Mouse (Mus musculus): ENCODE results near the gene Cyb5d1.

DNA sequence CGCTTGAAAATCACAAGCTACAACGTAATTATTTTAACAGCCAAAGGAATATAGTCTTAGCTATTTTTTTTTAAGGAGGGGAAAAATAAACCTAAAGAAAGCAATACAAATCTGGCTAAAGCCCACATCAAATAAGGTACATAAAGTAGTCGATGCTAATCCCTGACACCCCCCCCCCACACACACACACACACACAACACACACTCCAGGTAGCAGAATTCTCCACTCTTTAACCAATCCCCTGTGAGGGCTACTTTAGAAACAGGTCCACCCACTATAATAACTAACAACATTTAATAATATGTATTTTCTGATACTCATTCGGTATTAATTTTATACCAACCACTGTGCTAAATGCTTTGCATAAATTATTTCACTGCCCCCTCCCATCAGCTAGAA is 21.1 kb upstream of the Cyb5d1 start:
- TF ChIP-seq POLR2A (IDR thresholded peaks at IDR 0.05; ENCODE audit: low read depth, low read length) (no peak), CTCF (IDR thresholded peaks at IDR 0.05; ENCODE audit: extremely low read depth, insufficient read length, insufficient replicate concordance, low read depth, low read length) (no peak)
